Mouse (Mus musculus) kidney, postnatal 25 days (tissue): ENCODE results near the gene Wdr46.
"Not testable (repeated sequence)": the region's sequence is repeated elsewhere in the genome, so short reads cannot be mapped to it uniquely, and the experiment has no call there.

Experiments used
- DNase-seq, 2 experiments: peaks; one replicate each; pipeline ENCODE4 v3.0.0; 2021; ENCODE audit warnings: mixed read lengths in 2 of 2

Gene Wdr46

GRCm38 (mm10) chr17:33940206-33940805 lies at the start of gene Wdr46, which contains the start of gene Pfdn6:
Gene Wdr46 (plus strand): TSS chr17:33940660.
Gene Pfdn6 (minus strand): TSS chr17:33940343.
- peak; percentile 91 for DNase-seq

- no peak for DNase-seq
Observed at GRCm38 (mm10) chr17:33891357-33891756, 49.1 kb upstream of the Wdr46 start.

GRCm38 (mm10) chr17:33891892-33892291 lies 48.6 kb upstream of the Wdr46 start:
- not testable (repeated sequence) for DNase-seq

GRCm38 (mm10) chr17:33892429-33892828 lies 48.0 kb upstream of the Wdr46 start:
- DNase-seq: no peak

GRCm38 (mm10) chr17:33893011-33893410 lies 47.4 kb upstream of the Wdr46 start:
- not testable (repeated sequence) for DNase-seq

GRCm38 (mm10) chr17:33897114-33897794 lies 43.2 kb upstream of the Wdr46 start:
- DNase-seq: peak; percentile 64 to 67

GRCm38 (mm10) chr17:33898193-33898592 lies 42.3 kb upstream of the Wdr46 start:
- not testable (repeated sequence) for DNase-seq

GRCm38 (mm10) chr17:33899642-33900041 lies 40.8 kb upstream of the Wdr46 start:
- no peak for DNase-seq

GRCm38 (mm10) chr17:33900281-33900988 lies 40.0 kb upstream of the Wdr46 start:
- no peak for DNase-seq

- DNase-seq: no peak
Observed at GRCm38 (mm10) chr17:33900989-33901314, 39.5 kb upstream of the Wdr46 start.

GRCm38 (mm10) chr17:33901653-33902052 lies 38.8 kb upstream of the Wdr46 start:
- DNase-seq: no peak

- DNase-seq: no peak
Observed at GRCm38 (mm10) chr17:33902079-33902478, 38.4 kb upstream of the Wdr46 start.

GRCm38 (mm10) chr17:33902491-33902890 lies 38.0 kb upstream of the Wdr46 start:
- DNase-seq: no peak

GRCm38 (mm10) chr17:33903911-33904651 lies 36.4 kb upstream of the Wdr46 start:
- not testable (repeated sequence) for DNase-seq

- not testable (repeated sequence) for DNase-seq
Observed at GRCm38 (mm10) chr17:33904835-33905234, 35.6 kb upstream of the Wdr46 start, which contains the start of gene Platr17. Gene Platr17 (plus strand): TSS chr17:33905135.

- peak; percentile 60 to 70 for DNase-seq
Observed at GRCm38 (mm10) chr17:33908331-33909076, 32.0 kb upstream of the Wdr46 start.

GRCm38 (mm10) chr17:33909077-33909868 lies 31.2 kb upstream of the Wdr46 start, which contains the start of gene Daxx:
Gene Daxx (plus strand): TSS chr17:33909414.
- DNase-seq: peak; percentile 98 to 99

- peak; percentile 62 to 75 for DNase-seq
Observed at GRCm38 (mm10) chr17:33909869-33910250, 30.6 kb upstream of the Wdr46 start.

GRCm38 (mm10) chr17:33910346-33911051 lies 30.0 kb upstream of the Wdr46 start:
- DNase-seq: no peak

GRCm38 (mm10) chr17:33911052-33911812 lies 29.2 kb upstream of the Wdr46 start:
- DNase-seq: no peak
